Mouse (Mus musculus) liver (tissue): ENCODE data around the gene Srm.

Source experiments
- DNase-seq: peaks from one replicate; pipeline ENCODE4 v3.0.0-alpha.2; 2020; ENCODE audit warnings: mixed read lengths

The Srm gene

GRCm38 (mm10) chr4:148602357-148603120 lies 11.2 kb downstream of the Srm start, which contains the start of gene Masp2:
Gene Masp2 (plus strand): TSS chr4:148602554.
- DNase-seq, result no peak

GRCm38 (mm10) chr4:148603376-148604139 lies 12.3 kb downstream of the Srm start:
- DNase-seq, result no peak

- DNase-seq, result no peak
These were observed 12.8 kb downstream of the Srm start for GRCm38 (mm10) chr4:148604141-148604540.

- peak; percentile 73 for DNase-seq
These were observed 13.3 kb downstream of the Srm start for GRCm38 (mm10) chr4:148604541-148605165.

GRCm38 (mm10) chr4:148607758-148608157 lies 16.5 kb downstream of the Srm start:
- peak; percentile 77 for DNase-seq

- no peak for DNase-seq
These were observed 18.5 kb downstream of the Srm start for GRCm38 (mm10) chr4:148609805-148610204.

GRCm38 (mm10) chr4:148610631-148611364 lies 19.5 kb downstream of the Srm start:
- DNase-seq, result no peak

- DNase-seq, result no peak
These were observed 21.3 kb downstream of the Srm start for GRCm38 (mm10) chr4:148612557-148612956.

- no peak for DNase-seq
These were observed 22.4 kb downstream of the Srm start for GRCm38 (mm10) chr4:148613738-148614137.

- no peak for DNase-seq
These were observed 28.5 kb downstream of the Srm start for GRCm38 (mm10) chr4:148619805-148620204.

- no peak for DNase-seq
These were observed 29.4 kb downstream of the Srm start for GRCm38 (mm10) chr4:148620718-148621117.

- DNase-seq, result no peak
These were observed 31.2 kb downstream of the Srm start for GRCm38 (mm10) chr4:148622485-148622884.

- no peak for DNase-seq
These were observed 32.3 kb downstream of the Srm start for GRCm38 (mm10) chr4:148623609-148624008.

- DNase-seq, result no peak
These were observed 33.7 kb downstream of the Srm start for GRCm38 (mm10) chr4:148625010-148625409.

GRCm38 (mm10) chr4:148625756-148626622 lies 34.7 kb downstream of the Srm start:
- peak; percentile 77 for DNase-seq

GRCm38 (mm10) chr4:148626623-148627185 lies 35.4 kb downstream of the Srm start, which contains the start of gene Tardbp:
Gene Tardbp (minus strand): TSS chr4:148627019.
- peak; percentile 98 for DNase-seq

- DNase-seq, result no peak
These were observed 35.9 kb downstream of the Srm start for GRCm38 (mm10) chr4:148627246-148627645.

GRCm38 (mm10) chr4:148632013-148632692 lies 40.9 kb downstream of the Srm start:
- no peak for DNase-seq

GRCm38 (mm10) chr4:148633395-148634061 lies 42.2 kb downstream of the Srm start:
- DNase-seq, result no peak

GRCm38 (mm10) chr4:148635309-148635708 lies 44.0 kb downstream of the Srm start:
- no peak for DNase-seq
